Mouse (Mus musculus): ENCODE measurements around the gene Mthfd1l.

- TF ChIP-seq MAX (IDR thresholded peaks at IDR 0.05; ENCODE audit: low read depth): no peak
- no peak for TF ChIP-seq E2F4 (IDR thresholded peaks at IDR 0.05; ENCODE audit: insufficient read depth)
- no peak for TF ChIP-seq USF1 (IDR thresholded peaks at IDR 0.05; ENCODE audit: low read depth)
- no peak for TF ChIP-seq POLR2A (IDR thresholded peaks at IDR 0.05; ENCODE audit: insufficient read length, low read depth)
- no peak for TF ChIP-seq CEBPB (IDR thresholded peaks at IDR 0.05; ENCODE audit: insufficient read depth, poor library complexity, severe bottlenecking)
- TF ChIP-seq MYOD1 (IDR thresholded peaks at IDR 0.05; ENCODE audit: control insufficient read depth in 1 of 3, insufficient read length in 2 of 3, low read depth in 2 of 3): no peak
- TF ChIP-seq SRF (IDR thresholded peaks at IDR 0.05; ENCODE audit: control insufficient read depth, insufficient read length, low read depth): no peak
- TF ChIP-seq REST (IDR thresholded peaks at IDR 0.05; ENCODE audit: insufficient read depth, insufficient read length): no peak
Observed at GRCm38 (mm10) chr10:3943492-3944395, 29.2 kb upstream of the Mthfd1l start.

Measured in myocyte (in vitro differentiated cells).